Mouse (Mus musculus): ENCODE data around the gene Fignl1. TPM values are rescaled to one million over a fixed set of nuclear protein-coding genes. Genes with fewer than 3 reads are reported as not detected.

Gene Fignl1
- total and polyA plus RNA-seq, 3 experiments = 82.8 to 189 (median 98.5) TPM

GRCm38 (mm10) chr11:11856959-11857358, 48.2 kb upstream of the Fignl1 start:
- Histone ChIP-seq H3K4me2 (ENCODE audit: insufficient read depth, low read depth, poor library complexity, severe bottlenecking) (no peak overlapping the region), H3K36me3 (replicated peaks in 1 of 2; ENCODE audit: control insufficient read depth in 1 of 2, insufficient read depth in 1 of 2, low read length in 1 of 2) (no peaks in the 10 kb centered on the region), H3K79me2 (replicated peaks; ENCODE audit: control insufficient read depth, extremely low read depth, insufficient read depth, poor library complexity, severe bottlenecking) (no peaks in the 10 kb centered on the region), H3K9me3 (replicated peaks; ENCODE audit: low read length) (peaks cover 4% of the 10 kb centered on the region), H3K27ac (ENCODE audit: insufficient read depth, low read depth) (no peak overlapping the region), H3K4me3 (replicated peaks in 1 of 3; ENCODE audit: low read depth in 2 of 3, low read length in 2 of 3, poor library complexity in 1 of 3) (no peak overlapping the region), H3K27me3 (replicated peaks) (no peaks in the 10 kb centered on the region), H3K4me1 (ENCODE audit: control insufficient read depth in 1 of 2, insufficient read depth in 2 of 2) (peaks cover 0 to 16% of the 10 kb centered on the region in 2 experiments; a peak in 2 of 4 replicates), H3K9ac (ENCODE audit: insufficient read depth, low read depth) (no peak overlapping the region)
- in situ Hi-C loops (cut with MboI; ENCODE audit: low pct_ligation_motif_present, low pct_unique_long_range_greater_than_20kb, low sequenced_read_pairs) = no loop called here
- DNase-seq (ENCODE audit: extremely low read depth) = no peak
- 0 out of 2 replicates have a peak, but pooled peaks have one; percentile 6 for TF ChIP-seq ZNF384 (IDR thresholded peaks at IDR 0.05; ENCODE audit: low read depth, low read length)
- no peak for TF ChIP-seq KAT2A (IDR thresholded peaks at IDR 0.05; ENCODE audit: insufficient replicate concordance, low read length)
- dilution Hi-C loops (cut with MboI; ENCODE audit: extremely low pct_ligation_motif_present, extremely low pct_unique_long_range_greater_than_20kb, low sequenced_read_pairs) = no loop called here

GRCm38 (mm10) chr11:11855685-11856131, 46.9 kb upstream of the Fignl1 start:
- H3K27me3 ChIP-seq (replicated peaks) = no peaks in the 10 kb centered on the region
- H3K9me3 ChIP-seq (replicated peaks; ENCODE audit: low read length) = peaks cover 4% of the 10 kb centered on the region
- in situ Hi-C loops (cut with MboI; ENCODE audit: low pct_ligation_motif_present, low pct_unique_long_range_greater_than_20kb, low sequenced_read_pairs) = no loop called here
- H3K9ac ChIP-seq (ENCODE audit: insufficient read depth, low read depth) = no peak overlapping the region
- H3K36me3 ChIP-seq (replicated peaks in 1 of 2; ENCODE audit: control insufficient read depth in 1 of 2, insufficient read depth in 1 of 2, low read length in 1 of 2) = no peaks in the 10 kb centered on the region
- no peaks in the 10 kb centered on the region for H3K79me2 ChIP-seq (replicated peaks; ENCODE audit: control insufficient read depth, extremely low read depth, insufficient read depth, poor library complexity, severe bottlenecking)
- DNase-seq (ENCODE audit: extremely low read depth) = no peak
- H3K4me2 ChIP-seq (ENCODE audit: insufficient read depth, low read depth, poor library complexity, severe bottlenecking) = no peak overlapping the region
- no peak overlapping the region for H3K4me3 ChIP-seq (replicated peaks in 1 of 3; ENCODE audit: low read depth in 2 of 3, low read length in 2 of 3, poor library complexity in 1 of 3)
- peaks cover 0 to 16% of the 10 kb centered on the region in 2 experiments; a peak in 2 of 4 replicates for H3K4me1 ChIP-seq (ENCODE audit: control insufficient read depth in 1 of 2, insufficient read depth in 2 of 2)
- no peak overlapping the region for H3K27ac ChIP-seq (ENCODE audit: insufficient read depth, low read depth)
- dilution Hi-C loops (cut with MboI; ENCODE audit: extremely low pct_ligation_motif_present, extremely low pct_unique_long_range_greater_than_20kb, low sequenced_read_pairs) = no loop called here
- TF ChIP-seq MAFK (IDR thresholded peaks at IDR 0.05; ENCODE audit: insufficient replicate concordance, low read length) (no peak), ZC3H11A (IDR thresholded peaks at IDR 0.05; ENCODE audit: low read depth, low read length) (no peak), ETS1 (conservative IDR thresholded peaks at IDR 0.05; ENCODE audit: low read depth, low read length) (no peak), GABPA (IDR thresholded peaks at IDR 0.05; ENCODE audit: insufficient replicate concordance, low read depth, low read length) (no peak), IRF4 (IDR thresholded peaks at IDR 0.05; ENCODE audit: low read depth, low read length) (no peak), ZNF384 (IDR thresholded peaks at IDR 0.05; ENCODE audit: low read depth, low read length) (no peak), JUN (IDR thresholded peaks at IDR 0.05; ENCODE audit: insufficient read depth, low read depth, low read length) (no peak), EP300 (IDR thresholded peaks at IDR 0.05; ENCODE audit: low read length) (no peak), CHD2 (IDR thresholded peaks at IDR 0.05; ENCODE audit: low read length) (no peak), ZMIZ1 (IDR thresholded peaks at IDR 0.05; ENCODE audit: low read depth, low read length) (no peak), MYC (IDR thresholded peaks at IDR 0.05; ENCODE audit: low read depth, low read length) (no peak), PAX5 (IDR thresholded peaks at IDR 0.05; ENCODE audit: low read length) (no peak), NRF1 (IDR thresholded peaks at IDR 0.05; ENCODE audit: low read depth, low read length) (no peak), BHLHE40 (IDR thresholded peaks at IDR 0.05; ENCODE audit: low read depth, low read length) (no peak), ZKSCAN1 (IDR thresholded peaks at IDR 0.05; ENCODE audit: borderline replicate concordance, low read depth, low read length) (no peak)
